Mouse (Mus musculus) embryonic facial prominence, embryonic 14.5 days (tissue): ENCODE measurements around the gene Use1. TPM values are rescaled to one million over a fixed set of nuclear protein-coding genes. Genes with fewer than 3 reads are reported as not detected.

Source experiments
- ATAC-seq: fragments of 200-750 bp; cut with Nextera tagmentation; 2 replicates; pipeline ENCODE4 v1.8.0; 2017; ENCODE audit warnings: low read depth, moderate number of reproducible peaks, moderate TSS enrichment
- DNase-seq: peaks from one replicate; pipeline ENCODE4 v3.0.0-alpha.2; 2015; ENCODE audit warnings: low spot score
- H3K27ac ChIP-seq: fragments of 300-500 bp; sonication (generic); replicated peaks from 2 replicates; pipeline ENCODE4 v1.5.1; 2014; ENCODE audit warnings: low read depth, mild to moderate bottlenecking, low read length, moderate library complexity
- H3K27me3 ChIP-seq: fragments of 300-500 bp; sonication (generic); replicated peaks from 2 replicates; pipeline ENCODE4 v1.6.1; 2014; ENCODE audit warnings: low read length; ENCODE audit not compliant: control insufficient read depth, insufficient read depth
- H3K36me3 ChIP-seq: fragments of 300-500 bp; sonication (generic); 2 replicates; pipeline ENCODE4 v1.6.1; 2014; ENCODE audit warnings: low read length, mixed read lengths; ENCODE audit not compliant: control insufficient read depth, insufficient read depth
- H3K4me1 ChIP-seq: fragments of 300-500 bp; sonication (generic); 2 replicates; pipeline ENCODE4 v1.6.1; 2014; ENCODE audit warnings: antibody characterized with exemption, low read length; ENCODE audit not compliant: control insufficient read depth, insufficient read depth
- H3K4me2 ChIP-seq: fragments of 300-500 bp; sonication (generic); 2 replicates; pipeline ENCODE4 v1.6.1; 2014; ENCODE audit warnings: low read depth, mild to moderate bottlenecking, low read length, moderate library complexity, mixed read lengths
- H3K4me3 ChIP-seq: fragments of 300-500 bp; sonication (generic); 2 replicates; pipeline ENCODE4 v1.5.1; 2014; ENCODE audit warnings: low read depth, mild to moderate bottlenecking, low read length
- H3K9ac ChIP-seq: fragments of 300-500 bp; sonication (generic); 2 replicates; pipeline ENCODE4 v1.6.1; 2014; ENCODE audit warnings: low read depth, mild to moderate bottlenecking, low read length, moderate library complexity, mixed read lengths
- H3K9me3 ChIP-seq: fragments of 300-500 bp; sonication (generic); 2 replicates; pipeline ENCODE4 v1.6.1; 2016; ENCODE audit warnings: low read length; ENCODE audit not compliant: control insufficient read depth
- WGBS: fragments of 180-500 bp; shearing (Covaris S2); extraction: QIAGEN DNeasy Blood & Tissue Kit; methylation state at CpG from one replicate; pipeline ENCODE4 v1.1.7; 2014; 5-methylcytosine and 5-hydroxymethylcytosine counted together
- polyA plus RNA-seq: library from polyadenylated mRNA; unstranded; fragments of >200 nt; fragmentation: Nextera tagmentation; extraction: Ambion mirVana; gene quantifications from 2 replicates; pipeline ENCODE4 v1.2.1, GENCODE M21; 2014

Gene Use1
- polyA plus RNA-seq, 1 experiment from 2014 or later: 106 TPM

DNA sequence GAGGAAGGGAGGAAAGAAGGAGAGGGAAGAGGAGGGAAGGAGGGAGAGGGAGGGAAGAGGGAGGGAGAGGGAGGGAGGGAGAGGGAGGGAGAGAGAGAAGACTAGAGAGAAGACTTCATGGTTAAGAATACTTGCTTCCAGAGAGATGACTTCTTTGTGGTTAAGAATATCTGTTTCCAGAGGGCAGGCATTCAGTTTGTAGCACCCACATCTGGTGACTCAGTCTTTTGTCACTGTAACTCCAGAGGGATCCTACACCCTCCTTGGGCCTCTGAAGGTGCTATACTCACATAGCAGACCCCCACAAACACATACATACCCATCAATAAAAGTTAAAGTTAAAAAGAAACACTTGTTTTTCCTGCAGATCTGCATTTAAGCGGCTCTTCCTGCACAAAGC, 15.1 kb upstream of the Use1 start:
- Histone ChIP-seq H3K4me2 (no peak overlapping the region), H3K36me3 (peaks cover 99% of the 10 kb centered on the region), H3K4me3 (no peak overlapping the region), H3K4me1 (no peaks in the 10 kb centered on the region), H3K27me3 (no peaks in the 10 kb centered on the region), H3K9me3 (no peaks in the 10 kb centered on the region), H3K9ac (no peak overlapping the region), H3K27ac (no peak overlapping the region)
- ATAC-seq: no peak
- WGBS: 96% methylated on average over 1 of the region's 1 CpGs
- DNase-seq: no peak

- Histone ChIP-seq H3K27me3 (no peaks in the 10 kb centered on the region), H3K9me3 (no peaks in the 10 kb centered on the region), H3K4me2 (no peak overlapping the region), H3K36me3 (peaks cover 83% of the 10 kb centered on the region), H3K27ac (no peak overlapping the region), H3K9ac (no peak overlapping the region), H3K4me3 (no peak overlapping the region), H3K4me1 (no peaks in the 10 kb centered on the region)
- 72% methylated on average over 3 of the region's 3 CpGs for WGBS
- no peak for ATAC-seq
- no peak for DNase-seq
These were observed 8.6 kb upstream of the Use1 start for GRCm38 (mm10) chr8:71358026-71358425.

DNA sequence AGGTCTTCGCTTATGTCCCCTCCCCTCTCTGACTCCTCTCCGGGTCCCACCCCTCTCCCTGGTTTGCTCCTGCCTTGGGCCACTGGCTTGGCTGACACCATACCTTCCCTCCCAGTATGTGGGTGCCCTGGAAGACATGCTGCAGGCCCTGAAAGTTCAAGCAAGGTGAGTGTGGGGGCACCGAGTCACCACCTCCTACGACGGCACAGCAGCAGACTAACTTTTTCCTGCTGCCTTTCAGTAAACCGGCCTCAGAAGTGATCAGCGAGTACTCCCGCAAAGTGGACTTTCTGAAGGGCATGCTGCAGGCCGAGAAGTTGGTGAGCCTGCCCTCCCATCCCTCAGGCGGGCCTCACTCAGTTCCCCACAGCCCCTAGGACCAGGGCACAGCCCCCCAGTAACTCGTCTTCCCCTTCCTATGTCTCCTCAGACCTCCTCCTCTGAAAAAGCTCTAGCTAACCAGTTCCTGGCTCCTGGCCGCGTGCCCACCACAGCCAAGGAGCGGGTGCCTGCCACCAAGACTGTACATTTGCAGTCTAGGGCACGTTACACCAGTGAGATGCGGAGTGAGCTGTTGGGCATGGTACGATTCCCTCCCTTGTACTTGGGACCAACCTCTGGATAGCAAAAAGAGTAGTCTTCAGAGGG, 1.0 kb downstream of the Use1 start:
- Histone ChIP-seq H3K4me3 (peak overlapping the region; percentile 69), H3K9me3 (no peaks in the 10 kb centered on the region), H3K27ac (peak overlapping the region; percentile 95), H3K9ac (peak overlapping the region; percentile 77), H3K27me3 (no peaks in the 10 kb centered on the region), H3K36me3 (peaks cover 12% of the 10 kb centered on the region), H3K4me1 (peaks cover 16% of the 10 kb centered on the region), H3K4me2 (peak overlapping the region; percentile 77)
- WGBS: 40% methylated on average over 17 of the region's 17 CpGs
- ATAC-seq: no peak
- DNase-seq: no peak

- Histone ChIP-seq H3K27ac (peak overlapping the region; percentile 95; the same call in 1 of the 2 replicates), H3K36me3 (peaks cover 16% of the 10 kb centered on the region), H3K4me2 (peak overlapping the region; percentile 77), H3K4me1 (peaks cover 16% of the 10 kb centered on the region), H3K4me3 (no peak overlapping the region), H3K9ac (no peak overlapping the region), H3K9me3 (no peaks in the 10 kb centered on the region), H3K27me3 (no peaks in the 10 kb centered on the region)
- no peak for DNase-seq
- no peak for ATAC-seq
These were observed 1.7 kb downstream of the Use1 start for GRCm38 (mm10) chr8:71368366-71368765.

DNA sequence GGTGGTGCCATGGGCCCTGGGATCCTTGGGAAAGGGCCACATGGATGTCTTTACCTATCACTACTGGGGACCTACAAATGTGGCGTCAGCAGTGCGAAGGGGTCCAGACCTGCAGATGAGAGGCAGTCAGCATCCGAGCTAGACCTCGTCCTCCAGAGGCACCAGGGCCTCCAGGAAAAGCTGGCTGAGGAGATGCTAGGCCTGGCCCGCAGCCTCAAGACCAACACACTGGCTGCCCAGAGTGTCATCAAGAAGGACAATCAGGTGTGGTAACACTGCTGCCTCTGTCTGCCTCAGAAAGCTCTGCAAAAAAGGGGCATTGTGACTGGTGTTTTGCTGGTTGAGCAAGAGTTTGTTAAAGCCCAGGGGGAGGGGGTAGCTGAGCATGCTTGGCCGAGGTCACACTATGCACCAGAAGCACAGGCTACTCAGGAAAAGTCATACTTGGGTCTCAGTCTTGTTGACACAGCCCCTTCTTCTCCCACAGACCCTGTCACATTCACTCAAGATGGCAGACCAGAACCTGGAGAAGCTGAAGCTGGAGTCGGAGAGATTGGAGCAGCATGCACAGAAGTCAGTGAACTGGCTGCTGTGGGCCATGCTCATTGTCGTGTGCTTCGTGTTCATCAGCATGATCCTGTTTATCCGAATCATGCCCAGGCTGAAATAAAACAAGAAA, 2.5 kb downstream of the Use1 start:
- H3K4me2 ChIP-seq: no peak overlapping the region
- no peak for ATAC-seq
- no peak overlapping the region for H3K27ac ChIP-seq

GRCm38 (mm10) chr8:71370711-71371235, 4.1 kb downstream of the Use1 start:
- Histone ChIP-seq H3K9ac (no peak overlapping the region; the same call in 1 of the 2 replicates), H3K27me3 (no peaks in the 10 kb centered on the region), H3K4me3 (peak overlapping the region; percentile 67), H3K36me3 (peaks cover 41% of the 10 kb centered on the region), H3K9me3 (no peaks in the 10 kb centered on the region), H3K4me2 (peak overlapping the region; percentile 48), H3K27ac (peak overlapping the region; percentile 82; the same call in 1 of the 2 replicates), H3K4me1 (peaks cover 21% of the 10 kb centered on the region)
- no peak for DNase-seq
- no peak for ATAC-seq
- whole genome bisulfite sequencing: 15% methylated on average over 5 of the region's 5 CpGs

More for the DNA sequence above, 2.5 kb downstream of the Use1 start:
- Histone ChIP-seq H3K9ac (no peak overlapping the region), H3K36me3 (peaks cover 25% of the 10 kb centered on the region), H3K27me3 (no peaks in the 10 kb centered on the region), H3K9me3 (no peaks in the 10 kb centered on the region), H3K4me1 (peaks cover 16% of the 10 kb centered on the region), H3K4me3 (no peak overlapping the region)
- 88% methylated on average over 10 of the region's 10 CpGs for WGBS
- DNase-seq: no peak

DNA sequence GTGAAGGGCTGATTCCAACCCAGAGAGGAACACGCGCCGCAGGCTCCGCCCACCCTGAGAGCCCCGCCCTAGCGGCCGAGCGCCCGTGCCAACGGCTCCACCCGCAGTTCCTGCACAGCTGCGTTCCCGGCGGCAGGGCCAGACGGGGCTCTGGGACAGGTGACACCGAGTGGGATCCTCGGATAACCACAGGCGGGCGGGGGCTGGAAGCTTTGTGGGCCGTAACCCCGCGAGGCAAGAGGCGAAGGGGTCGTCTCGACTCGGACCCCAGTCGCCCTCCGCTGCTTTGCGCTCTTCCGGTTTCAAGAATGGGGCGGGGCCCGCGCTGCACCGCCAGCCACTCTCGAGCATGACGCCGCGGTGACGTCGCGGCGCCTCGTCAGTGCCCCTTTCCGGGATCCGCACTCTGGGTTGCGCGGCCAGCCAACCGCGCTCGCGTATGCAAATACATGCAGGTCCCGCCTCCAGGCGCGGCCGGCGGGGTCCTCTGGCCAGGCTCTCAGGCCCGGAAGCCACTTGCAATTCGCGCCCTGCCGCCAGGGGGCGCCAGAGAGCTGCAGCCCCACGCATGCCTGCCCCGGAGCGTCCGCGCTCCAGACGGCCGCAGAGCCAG, 4.7 kb downstream of the Use1 start, which contains the start of gene Ocel1:
TSS of gene Ocel1 (plus strand) at position 63 of the 613 bp plus-strand sequence.
- peak within 1 kb of the TSS; percentile 66 for H3K9ac ChIP-seq
- no peaks in the 10 kb centered on the region for H3K9me3 ChIP-seq
- H3K4me2 ChIP-seq: peak within 1 kb of the TSS; percentile 48
- WGBS: under 1% methylated on average over 39 of the region's 68 CpGs
- H3K27ac ChIP-seq: peak within 1 kb of the TSS; percentile 82
- DNase-seq (peak; percentile 99), ATAC-seq (peak; percentile 90)
- H3K4me1 ChIP-seq: peaks cover 24% of the 10 kb centered on the region
- H3K27me3 ChIP-seq: no peaks in the 10 kb centered on the region
- peak within 1 kb of the TSS; percentile 67 for H3K4me3 ChIP-seq
- peaks cover 41% of the 10 kb centered on the region for H3K36me3 ChIP-seq

DNA sequence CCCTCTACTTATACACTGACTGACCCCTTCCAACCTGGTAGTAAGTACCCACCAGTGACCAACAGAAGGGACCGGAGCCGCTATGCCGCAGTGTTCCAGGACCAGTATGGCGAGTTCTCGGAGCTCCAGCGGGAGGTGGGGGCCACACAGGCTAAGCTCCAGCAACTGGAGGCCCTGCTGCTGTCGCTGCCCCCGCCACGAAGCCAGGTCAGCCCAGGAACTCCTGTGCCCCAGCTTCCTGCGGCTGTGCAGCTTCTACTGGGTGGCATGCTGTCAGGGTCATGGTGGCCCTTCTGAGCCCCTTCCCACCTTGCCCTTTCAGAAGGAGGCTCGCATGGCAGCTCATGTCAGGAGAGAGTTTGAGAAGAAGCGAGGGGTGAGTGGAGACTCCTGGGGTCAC, 5.8 kb downstream of the Use1 start:
- H3K27me3 ChIP-seq: no peaks in the 10 kb centered on the region
- H3K9me3 ChIP-seq: no peaks in the 10 kb centered on the region
- no peak for DNase-seq
- H3K4me3 ChIP-seq: no peak overlapping the region
- no peak overlapping the region for H3K4me2 ChIP-seq
- 86% methylated on average over 10 of the region's 12 CpGs for WGBS
- H3K4me1 ChIP-seq: peaks cover 26% of the 10 kb centered on the region
- peaks cover 46% of the 10 kb centered on the region for H3K36me3 ChIP-seq
- no peak overlapping the region for H3K9ac ChIP-seq
- no peak for ATAC-seq
- no peak overlapping the region for H3K27ac ChIP-seq
